Mouse (Mus musculus) adrenal gland, postnatal 25 days (tissue): Measurements from ENCODE around the gene Hccs. TPM values are rescaled to one million over a fixed set of nuclear protein-coding genes. Genes with fewer than 3 reads are reported as not detected.

Experiments
- total RNA-seq: library from RNA; stranded (reverse); gene quantifications from 2 replicates; pipeline ENCODE4 v1.2.3, GENCODE M21; 2021

Gene Hccs
- total RNA-seq, 1 experiment from 2014 or later = 21.2 TPM

Other genes starting within 250 kb of the Hccs start
- gene Amelx, start 133.2 kb downstream of the Hccs start, total RNA-seq = not detected in 2 replicates